Mouse (Mus musculus): ENCODE data around the gene Kcnh1.

- TF ChIP-seq POLR2A (IDR thresholded peaks at IDR 0.05; ENCODE audit: low read depth, low read length) = no peak
- no peak for TF ChIP-seq CTCF (IDR thresholded peaks at IDR 0.05; ENCODE audit: extremely low read depth, insufficient read length, insufficient replicate concordance, low read depth, low read length)
Observed at GRCm38 (mm10) chr1:192457526-192458206, 267.1 kb downstream of the Kcnh1 start.

Measured in small intestine, adult 2 months (tissue).